Mouse (Mus musculus) embryonic facial prominence, embryonic 13.5 days (tissue): ENCODE results near the gene Ppdpf. TPM values are rescaled to one million over a fixed set of nuclear protein-coding genes. Genes with fewer than 3 reads are reported as not detected.

Experiments
- ATAC-seq: fragments of 200-750 bp; cut with Nextera tagmentation; 2 replicates; pipeline ENCODE4 v1.8.0; 2017; ENCODE audit warnings: low read depth; ENCODE audit not compliant: insufficient number of reproducible peaks, insufficient read depth, low FRiP score, low TSS enrichment
- H3K27ac ChIP-seq: fragments of 300-500 bp; sonication (generic); 2 replicates; pipeline ENCODE4 v1.5.1; 2015; ENCODE audit warnings: moderate library complexity, mild to moderate bottlenecking, inconsistent platforms
- H3K27me3 ChIP-seq: fragments of 300-500 bp; sonication (generic); 2 replicates; pipeline ENCODE4 v1.6.1; 2015; ENCODE audit warnings: mild to moderate bottlenecking, inconsistent platforms
- H3K36me3 ChIP-seq: fragments of 300-500 bp; sonication (generic); 2 replicates; pipeline ENCODE4 v1.6.1; 2015; ENCODE audit warnings: mild to moderate bottlenecking, inconsistent platforms
- H3K4me1 ChIP-seq: fragments of 300-500 bp; sonication (generic); 2 replicates; pipeline ENCODE4 v1.6.1; 2015; ENCODE audit warnings: inconsistent platforms
- H3K4me2 ChIP-seq: fragments of 300-500 bp; sonication (generic); 2 replicates; pipeline ENCODE4 v1.6.1; 2015; ENCODE audit warnings: moderate library complexity, mild to moderate bottlenecking, inconsistent platforms
- H3K4me3 ChIP-seq: fragments of 300-500 bp; sonication (generic); 2 replicates; pipeline ENCODE4 v1.5.1; 2015; ENCODE audit warnings: mild to moderate bottlenecking, inconsistent platforms
- H3K9ac ChIP-seq: fragments of 300-500 bp; sonication (generic); 2 replicates; pipeline ENCODE4 v1.6.1; 2015; ENCODE audit warnings: mild to moderate bottlenecking, inconsistent platforms
- H3K9me3 ChIP-seq: fragments of 300-500 bp; sonication (generic); 2 replicates; pipeline ENCODE4 v1.6.1; 2016; ENCODE audit warnings: inconsistent platforms
- WGBS: fragments of 180-500 bp; shearing (Covaris S2); methylation state at CpG from one replicate; pipeline ENCODE4 v1.1.7; 2015; ENCODE audit warnings: mixed read lengths; 5-methylcytosine and 5-hydroxymethylcytosine counted together
- polyA plus RNA-seq: library from polyadenylated mRNA; unstranded; fragments of >200 nt; fragmentation: Nextera tagmentation; extraction: Ambion mirVana; gene quantifications from 2 replicates; pipeline ENCODE4 v1.2.1, GENCODE M21; 2015

The Ppdpf gene
- polyA plus RNA-seq, 1 experiment from 2014 or later = 423 TPM

DNA sequence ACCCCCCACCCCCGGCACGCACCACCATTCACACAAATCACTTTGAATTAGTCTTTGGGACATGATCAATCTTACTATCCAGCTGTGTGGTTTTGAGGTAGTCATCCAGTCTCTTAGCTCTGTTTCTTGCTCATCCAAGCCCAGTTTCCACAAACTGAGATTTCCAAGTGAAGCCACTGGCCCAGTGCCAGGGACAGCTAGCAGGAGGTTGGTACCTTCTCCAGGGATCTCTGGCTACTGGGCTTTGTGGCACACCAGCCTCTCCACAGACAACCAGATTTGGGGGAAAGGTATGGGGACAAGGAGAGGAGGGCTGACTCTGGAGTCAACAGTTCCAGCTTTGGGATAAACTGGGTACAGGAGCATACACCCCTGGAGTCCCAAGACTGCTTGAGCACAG, 33.3 kb downstream of the Ppdpf start:
- Histone ChIP-seq H3K9ac (peak overlapping the region; percentile 41; the same call in 1 of the 2 replicates), H3K9me3 (no peaks in the 10 kb centered on the region), H3K4me3 (peak overlapping the region; percentile 30), H3K36me3 (no peaks in the 10 kb centered on the region), H3K27me3 (0 out of 2 replicates have a peak, but pooled peaks cover 4% of the 10 kb centered on the region), H3K4me2 (peak overlapping the region; percentile 61), H3K27ac (no peak overlapping the region), H3K4me1 (peaks cover 16% of the 10 kb centered on the region)
- no peak for ATAC-seq
- WGBS = 26% methylated on average over 2 of the region's 2 CpGs

DNA sequence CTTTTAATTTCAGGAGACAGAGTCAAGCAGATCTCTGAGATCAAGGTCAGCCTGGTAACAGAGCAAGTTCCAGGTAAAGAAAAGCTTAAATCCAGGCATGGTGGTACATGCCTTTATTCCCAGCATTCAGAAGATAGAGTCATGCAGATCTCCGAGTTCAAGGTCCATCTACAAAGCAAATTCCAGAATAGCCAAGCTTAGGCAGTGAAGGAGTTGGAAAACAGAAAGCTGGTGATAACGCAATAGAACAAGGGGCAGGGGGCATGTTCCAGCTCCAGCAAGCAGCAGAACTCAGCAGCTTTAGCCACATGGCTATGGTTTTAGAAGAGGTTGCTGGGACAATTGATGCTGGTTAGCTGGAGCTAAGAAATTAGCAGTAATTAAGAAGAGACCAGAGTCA, 37.9 kb downstream of the Ppdpf start:
- no peaks in the 10 kb centered on the region for H3K27me3 ChIP-seq
- H3K27ac ChIP-seq = no peak overlapping the region
- 85% methylated on average over 2 of the region's 2 CpGs for WGBS
- H3K9ac ChIP-seq = no peak overlapping the region
- H3K36me3 ChIP-seq = no peaks in the 10 kb centered on the region; the same call in 1 of the 2 replicates
- H3K4me2 ChIP-seq = no peak overlapping the region
- H3K4me3 ChIP-seq = no peak overlapping the region
- no peak for ATAC-seq
- no peaks in the 10 kb centered on the region for H3K9me3 ChIP-seq
- H3K4me1 ChIP-seq = peaks cover 15% of the 10 kb centered on the region

DNA sequence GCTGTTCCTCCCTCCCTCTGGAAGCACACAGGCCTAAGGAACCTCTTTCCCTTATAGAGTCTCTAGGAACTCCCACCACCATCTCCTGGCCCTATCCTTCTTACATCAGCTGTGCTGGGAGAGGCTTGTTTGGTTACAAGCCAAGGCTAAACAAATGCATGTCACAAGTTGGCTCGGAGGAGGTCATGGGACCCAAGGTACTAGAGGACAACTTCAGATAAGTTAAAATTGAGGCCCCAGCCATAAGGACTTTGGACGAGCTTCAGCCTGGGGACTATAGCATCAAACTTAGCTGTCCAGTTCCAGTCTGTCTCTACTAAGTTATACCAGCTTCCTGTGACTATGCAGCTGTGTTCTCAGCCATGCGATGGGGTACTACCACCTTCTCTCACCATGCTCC, 40.1 kb downstream of the Ppdpf start:
- H3K4me3 ChIP-seq = no peak overlapping the region
- no peak overlapping the region for H3K27ac ChIP-seq
- H3K36me3 ChIP-seq = no peaks in the 10 kb centered on the region; the same call in 1 of the 2 replicates
- no peaks in the 10 kb centered on the region for H3K27me3 ChIP-seq
- H3K4me2 ChIP-seq = no peak overlapping the region
- H3K9ac ChIP-seq = no peak overlapping the region
- ATAC-seq = no peak
- H3K4me1 ChIP-seq = 0 out of 2 replicates have a peak, but pooled peaks cover 7% of the 10 kb centered on the region
- 83% methylated on average over 3 of the region's 3 CpGs for WGBS
- H3K9me3 ChIP-seq = no peaks in the 10 kb centered on the region

DNA sequence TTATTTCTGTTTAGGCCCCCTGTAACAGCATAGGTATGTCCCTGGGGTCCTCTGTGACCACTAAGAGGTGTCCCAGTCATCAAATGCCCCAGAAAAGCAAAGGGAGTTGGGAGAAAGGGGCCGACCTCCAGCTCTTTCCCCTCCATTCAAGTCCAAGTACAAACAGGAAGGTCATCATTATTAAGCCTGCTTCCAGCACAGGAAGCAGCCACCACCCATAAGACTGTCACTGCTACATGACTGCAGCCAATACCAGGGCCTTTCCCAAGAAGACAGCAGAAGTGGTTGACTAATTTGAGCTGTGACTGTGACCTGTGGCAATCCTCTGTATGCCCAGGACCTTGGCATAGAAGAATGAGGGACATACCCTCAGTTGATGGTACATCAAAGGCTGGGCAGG, 41.3 kb downstream of the Ppdpf start:
- Histone ChIP-seq H3K4me1 (0 out of 2 replicates have a peak, but pooled peaks cover 7% of the 10 kb centered on the region), H3K27ac (no peak overlapping the region; the same call in 1 of the 2 replicates), H3K9ac (no peak overlapping the region), H3K4me2 (no peak overlapping the region), H3K9me3 (no peaks in the 10 kb centered on the region), H3K27me3 (no peaks in the 10 kb centered on the region), H3K4me3 (no peak overlapping the region), H3K36me3 (no peaks in the 10 kb centered on the region; the same call in 1 of the 2 replicates)
- WGBS = 62% methylated on average over 1 of the region's 1 CpGs
- ATAC-seq = no peak

DNA sequence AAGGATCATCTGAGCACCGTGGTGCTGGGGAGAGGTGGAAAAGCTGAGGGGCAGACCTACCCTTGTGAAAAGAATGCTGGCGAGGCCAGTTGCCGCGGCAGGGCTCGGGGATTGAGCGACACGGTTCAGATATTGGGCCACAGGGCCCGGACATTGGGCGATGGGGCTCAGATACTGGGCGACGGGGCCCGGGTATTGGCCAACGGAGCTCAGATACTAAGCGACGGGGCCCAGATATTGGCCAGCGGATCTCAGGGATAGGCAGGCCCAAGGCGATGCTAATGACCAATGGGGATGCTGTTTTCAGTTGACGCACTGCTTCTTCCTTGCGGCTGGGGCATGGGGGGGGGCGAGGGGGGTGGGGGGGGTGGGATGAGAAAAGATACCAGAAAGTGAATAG, 44.1 kb downstream of the Ppdpf start:
- Histone ChIP-seq H3K27ac (no peak overlapping the region), H3K9ac (no peak overlapping the region), H3K27me3 (no peaks in the 10 kb centered on the region), H3K4me3 (no peak overlapping the region), H3K4me2 (no peak overlapping the region), H3K4me1 (0 out of 2 replicates have a peak, but pooled peaks cover 7% of the 10 kb centered on the region), H3K9me3 (no peaks in the 10 kb centered on the region), H3K36me3 (no peaks in the 10 kb centered on the region; the same call in 1 of the 2 replicates)
- WGBS = 75% methylated on average over 20 of the region's 20 CpGs
- ATAC-seq = no peak

DNA sequence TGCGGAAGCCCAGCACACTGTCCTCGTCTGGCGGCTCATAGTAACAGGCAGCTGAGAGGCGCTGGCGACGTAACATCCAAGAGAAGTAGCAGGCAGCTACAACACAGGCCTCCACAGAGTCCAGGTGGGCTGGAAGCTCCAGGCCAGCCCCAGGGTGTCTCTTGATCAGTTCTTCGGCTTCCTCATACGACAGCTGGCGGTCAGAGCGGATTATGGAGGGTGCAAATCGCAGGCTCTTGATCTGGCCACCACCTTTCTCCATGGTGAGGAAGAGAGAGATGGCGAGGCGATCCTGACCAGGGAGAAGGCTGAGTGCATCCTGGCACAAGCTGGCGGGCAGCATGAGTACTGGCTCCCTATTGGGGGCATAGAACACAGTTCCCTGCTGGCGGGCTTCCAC, 46.4 kb downstream of the Ppdpf start:
- Histone ChIP-seq H3K27me3 (no peaks in the 10 kb centered on the region), H3K9me3 (no peaks in the 10 kb centered on the region), H3K4me1 (no peaks in the 10 kb centered on the region), H3K4me3 (no peak overlapping the region), H3K4me2 (no peak overlapping the region), H3K9ac (no peak overlapping the region), H3K36me3 (no peaks in the 10 kb centered on the region; the same call in 1 of the 2 replicates), H3K27ac (no peak overlapping the region)
- ATAC-seq = no peak
- WGBS = 89% methylated on average over 15 of the region's 15 CpGs

DNA sequence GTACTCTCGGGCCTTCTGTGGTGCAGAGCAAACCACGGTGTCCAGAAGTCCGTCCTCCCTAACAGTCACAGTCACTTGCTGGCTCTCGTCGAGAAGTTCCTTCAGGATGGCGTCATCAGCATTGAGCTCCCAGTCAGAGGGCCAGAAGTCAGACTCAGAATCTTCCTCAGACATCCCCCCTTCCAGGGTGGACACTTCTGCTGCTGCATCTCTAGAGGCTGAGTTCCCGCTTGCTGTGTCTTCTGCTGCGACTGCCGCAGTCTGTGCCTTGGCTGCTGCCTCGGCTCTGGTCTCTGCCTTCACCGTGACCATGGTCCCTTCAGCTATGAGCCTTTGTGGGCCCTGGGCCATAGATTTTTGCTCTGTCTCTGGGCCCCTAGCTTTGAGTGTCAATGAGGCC, 47.6 kb downstream of the Ppdpf start:
- Histone ChIP-seq H3K27ac (no peak overlapping the region), H3K4me3 (no peak overlapping the region), H3K36me3 (no peaks in the 10 kb centered on the region), H3K4me1 (no peaks in the 10 kb centered on the region), H3K27me3 (no peaks in the 10 kb centered on the region), H3K4me2 (no peak overlapping the region), H3K9ac (no peak overlapping the region), H3K9me3 (no peaks in the 10 kb centered on the region)
- no peak for ATAC-seq
- 93% methylated on average over 11 of the region's 11 CpGs for whole genome bisulfite sequencing

DNA sequence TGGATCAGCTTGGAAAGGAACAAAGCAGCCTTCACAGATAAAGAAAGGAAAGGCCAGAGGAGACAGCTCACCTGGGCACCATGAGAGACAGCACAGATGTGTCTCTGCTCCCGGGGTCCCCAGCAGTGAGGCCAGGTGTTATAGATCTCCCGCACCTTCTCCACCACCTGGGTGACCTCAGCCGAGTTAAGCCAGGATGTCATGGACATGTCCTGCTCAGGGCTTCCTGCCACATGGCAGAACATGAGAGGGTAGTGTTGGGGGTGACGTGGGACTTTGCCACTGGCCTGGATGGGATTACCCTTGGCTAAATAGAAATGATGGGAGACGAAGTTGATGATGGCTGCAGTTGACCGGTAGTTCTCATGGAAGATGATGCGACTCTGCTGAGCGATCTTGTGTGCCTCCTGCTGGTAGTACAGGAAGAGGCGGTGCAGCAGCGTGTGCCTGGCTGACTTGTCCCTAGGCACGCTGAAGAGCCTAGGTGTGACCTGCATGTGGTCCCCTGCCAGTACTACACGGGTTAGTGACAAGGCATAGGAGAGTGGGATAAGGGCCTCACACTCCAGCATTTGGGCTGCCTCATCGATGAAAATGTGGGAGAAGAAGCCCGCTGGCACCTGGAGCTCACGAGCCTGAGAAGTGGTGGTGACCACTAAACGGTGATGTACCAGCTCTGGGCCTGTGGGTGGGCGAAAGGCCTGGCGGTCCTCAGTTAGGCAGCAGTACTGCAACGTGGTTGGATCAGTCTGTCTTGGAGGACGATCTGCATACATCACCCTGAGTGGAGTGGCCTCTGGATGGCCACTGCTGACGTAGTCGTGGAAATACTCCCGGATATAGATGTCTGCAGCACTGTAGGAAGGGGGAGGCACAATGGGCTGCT, 48.9 kb downstream of the Ppdpf start:
- ATAC-seq = no peak; the same call in 1 of the 2 replicates
- no peak overlapping the region for H3K9ac ChIP-seq
- H3K4me2 ChIP-seq = no peak overlapping the region
- 85% methylated on average over 23 of the region's 23 CpGs for WGBS
- no peak overlapping the region for H3K27ac ChIP-seq
- no peaks in the 10 kb centered on the region for H3K4me1 ChIP-seq
- no peaks in the 10 kb centered on the region for H3K36me3 ChIP-seq
- H3K4me3 ChIP-seq = no peak overlapping the region
- no peaks in the 10 kb centered on the region for H3K27me3 ChIP-seq
- no peaks in the 10 kb centered on the region for H3K9me3 ChIP-seq

DNA sequence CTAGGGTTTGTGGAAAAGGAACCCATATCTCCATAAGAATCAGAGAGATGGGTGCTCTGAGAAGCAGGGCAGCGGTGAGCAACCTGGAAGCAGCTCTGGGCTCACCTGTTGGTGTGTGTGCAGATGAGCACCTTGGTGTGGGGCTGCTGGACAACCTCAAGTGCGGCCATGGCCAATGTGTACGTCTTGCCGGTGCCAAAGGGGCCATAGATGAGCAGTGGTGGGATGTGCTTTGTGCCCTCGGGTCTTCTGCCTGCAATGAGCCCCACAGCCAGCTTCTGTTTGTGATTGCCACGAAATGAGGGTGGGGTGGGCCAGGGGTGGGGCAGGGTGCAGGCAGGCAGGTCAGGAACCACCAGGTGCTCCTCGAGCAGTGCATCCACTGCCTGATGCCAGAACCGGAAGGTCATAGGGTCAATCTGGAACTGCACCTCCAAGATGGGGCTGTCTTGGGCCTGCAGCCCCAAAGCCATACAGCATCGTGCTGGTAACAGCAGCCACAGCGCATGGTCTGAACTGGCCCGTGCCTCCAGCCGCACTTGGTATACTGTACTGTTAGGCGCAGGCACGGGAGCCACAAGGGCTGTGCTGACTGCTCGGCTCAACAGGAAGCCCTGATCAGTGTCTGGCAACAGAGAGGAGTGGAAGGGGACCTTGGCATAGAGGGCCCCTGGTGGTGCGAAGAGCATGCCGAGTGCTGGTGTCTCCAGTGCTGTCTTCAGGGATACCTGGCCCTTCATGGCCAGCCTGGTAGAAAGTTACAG, 50.4 kb downstream of the Ppdpf start:
- H3K4me2 ChIP-seq = no peak overlapping the region
- no peak for ATAC-seq
- no peak overlapping the region for H3K4me3 ChIP-seq
- 90% methylated on average over 17 of the region's 17 CpGs for WGBS
- H3K27ac ChIP-seq = no peak overlapping the region
- no peaks in the 10 kb centered on the region for H3K36me3 ChIP-seq
- peaks cover 7% of the 10 kb centered on the region for H3K4me1 ChIP-seq
- H3K9ac ChIP-seq = no peak overlapping the region
- no peaks in the 10 kb centered on the region for H3K9me3 ChIP-seq
- no peaks in the 10 kb centered on the region for H3K27me3 ChIP-seq

DNA sequence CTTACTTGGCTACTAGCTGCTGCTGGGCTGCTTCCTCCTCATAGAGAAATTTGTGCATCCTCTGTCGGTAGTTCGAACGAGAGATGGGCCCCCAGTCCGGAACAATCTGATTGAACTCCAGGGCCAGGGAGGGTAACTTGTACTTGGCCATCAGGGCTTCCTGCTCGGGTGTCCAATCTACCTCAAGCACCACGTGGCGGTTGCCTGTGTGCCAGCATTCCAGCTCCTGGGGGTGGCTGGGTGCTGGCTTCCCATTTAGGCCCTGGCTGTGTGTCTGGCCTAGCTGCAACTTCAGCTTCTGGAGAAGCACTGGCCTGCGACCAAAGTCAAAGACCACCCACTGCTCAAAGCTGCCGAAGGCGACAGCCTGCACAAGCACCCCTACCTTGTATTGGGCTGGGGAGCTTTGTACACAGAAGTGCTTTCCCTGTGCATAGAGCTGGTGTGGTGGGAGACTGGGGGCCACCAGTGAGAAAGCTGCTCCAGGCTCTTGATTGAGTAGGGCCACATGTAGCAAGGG, 51.1 kb downstream of the Ppdpf start:
- ATAC-seq = no peak
- H3K9me3 ChIP-seq = no peaks in the 10 kb centered on the region
- no peak overlapping the region for H3K27ac ChIP-seq
- H3K4me1 ChIP-seq = peaks cover 7% of the 10 kb centered on the region
- no peak overlapping the region for H3K4me3 ChIP-seq
- 80% methylated on average over 10 of the region's 10 CpGs for WGBS
- H3K4me2 ChIP-seq = no peak overlapping the region
- no peaks in the 10 kb centered on the region for H3K36me3 ChIP-seq
- no peak overlapping the region for H3K9ac ChIP-seq
- H3K27me3 ChIP-seq = no peaks in the 10 kb centered on the region
